Mouse (Mus musculus) urinary bladder, postnatal 10 days (tissue): Measurements from ENCODE around the gene Slc30a6.
A peak's percentile ranks its signal among the peaks of the same experiment; 100 is the strongest.

Source experiments
- DNase-seq: peaks from one replicate; pipeline ENCODE4 v3.0.0; 2022; ENCODE audit warnings: low spot score

Gene Slc30a6

GRCm38 (mm10) chr17:74395383-74396065, at the start of gene Slc30a6:
Gene Slc30a6 (plus strand): TSS chr17:74395608.
- peak; percentile 84 for DNase-seq

GRCm38 (mm10) chr17:74363592-74363991, 31.8 kb upstream of the Slc30a6 start:
- DNase-seq = no peak

- DNase-seq = no peak
Observed at GRCm38 (mm10) chr17:74376916-74377315, 18.5 kb upstream of the Slc30a6 start.

GRCm38 (mm10) chr17:74386657-74387056, 8.8 kb upstream of the Slc30a6 start:
- no peak for DNase-seq

GRCm38 (mm10) chr17:74389847-74390246, 5.6 kb upstream of the Slc30a6 start:
- no peak for DNase-seq

- DNase-seq = no peak
Observed at GRCm38 (mm10) chr17:74394381-74394780, 1.0 kb upstream of the Slc30a6 start.

- DNase-seq = no peak
Observed at GRCm38 (mm10) chr17:74394855-74395254, 553 bp upstream of the Slc30a6 start.

GRCm38 (mm10) chr17:74396766-74397165, 1.4 kb downstream of the Slc30a6 start:
- DNase-seq = no peak

GRCm38 (mm10) chr17:74397173-74397572, 1.8 kb downstream of the Slc30a6 start:
- DNase-seq = no peak

- no peak for DNase-seq
Observed at GRCm38 (mm10) chr17:74402486-74403222, 7.2 kb downstream of the Slc30a6 start.

- DNase-seq = no peak
Observed at GRCm38 (mm10) chr17:74406487-74406886, 11.1 kb downstream of the Slc30a6 start.

- DNase-seq = no peak
Observed at GRCm38 (mm10) chr17:74409722-74410121, 14.3 kb downstream of the Slc30a6 start.

- no peak for DNase-seq
Observed at GRCm38 (mm10) chr17:74413324-74413723, 17.9 kb downstream of the Slc30a6 start.

- DNase-seq = no peak
Observed at GRCm38 (mm10) chr17:74414671-74415070, 19.3 kb downstream of the Slc30a6 start.

GRCm38 (mm10) chr17:74416841-74417360, 21.5 kb downstream of the Slc30a6 start:
- DNase-seq = no peak

- DNase-seq = no peak
Observed at GRCm38 (mm10) chr17:74418171-74418570, 22.8 kb downstream of the Slc30a6 start.

GRCm38 (mm10) chr17:74420656-74421055, 25.2 kb downstream of the Slc30a6 start:
- no peak for DNase-seq

GRCm38 (mm10) chr17:74424401-74425005, 29.1 kb downstream of the Slc30a6 start:
- no peak for DNase-seq

- DNase-seq = no peak
Observed at GRCm38 (mm10) chr17:74430074-74430473, 34.7 kb downstream of the Slc30a6 start.

- DNase-seq = no peak
Observed at GRCm38 (mm10) chr17:74431481-74431880, 36.1 kb downstream of the Slc30a6 start.

GRCm38 (mm10) chr17:74432631-74433030, 37.2 kb downstream of the Slc30a6 start:
- no peak for DNase-seq

- no peak for DNase-seq
Observed at GRCm38 (mm10) chr17:74437762-74438161, 42.4 kb downstream of the Slc30a6 start.

- DNase-seq = no peak
Observed at GRCm38 (mm10) chr17:74440486-74440885, 45.1 kb downstream of the Slc30a6 start.
